Mouse (Mus musculus): ENCODE measurements around the gene Irs1.

- TF ChIP-seq CTCF (IDR thresholded peaks at IDR 0.05; ENCODE audit: low read depth) (no peak), EP300 (IDR thresholded peaks at IDR 0.05; ENCODE audit: low read depth) (no peak)
Measured at GRCm38 (mm10) chr1:82298586-82298985, 7.4 kb upstream of the Irs1 start.

All from liver, embryonic 14.5 days (tissue).